Mouse (Mus musculus): ENCODE results near the gene Syne2. TPM values are rescaled to one million over a fixed set of nuclear protein-coding genes. Genes with fewer than 3 reads are reported as not detected.

Gene Syne2
- total RNA-seq, 2 experiments from 2014 or later: 33.4 to 40.0 TPM

GRCm38 (mm10) chr12:75859936-75860335, 42.0 kb downstream of the Syne2 start:
- DNase-seq: no peak
- intact Hi-C loops (cut with DNase I): no loop called here

GRCm38 (mm10) chr12:75860843-75861242, 42.9 kb downstream of the Syne2 start:
- intact Hi-C loops (cut with DNase I): no loop called here
- DNase-seq: no peak

GRCm38 (mm10) chr12:75865166-75865565, 47.2 kb downstream of the Syne2 start:
- no peak for DNase-seq
- intact Hi-C loops (cut with DNase I): no loop called here

GRCm38 (mm10) chr12:75866419-75867373, 48.8 kb downstream of the Syne2 start:
- intact Hi-C loops (cut with DNase I): no loop called here

GRCm38 (mm10) chr12:75873546-75874235, 55.8 kb downstream of the Syne2 start:
- intact Hi-C loops (cut with DNase I): no loop called here

More at GRCm38 (mm10) chr12:75866419-75867373, 48.8 kb downstream of the Syne2 start:
- no peak for DNase-seq

GRCm38 (mm10) chr12:75874287-75874994, 56.5 kb downstream of the Syne2 start:
- intact Hi-C loops (cut with DNase I): no loop called here
- DNase-seq: no peak

More at GRCm38 (mm10) chr12:75873546-75874235, 55.8 kb downstream of the Syne2 start:
- DNase-seq: no peak

GRCm38 (mm10) chr12:75879636-75880317, 61.8 kb downstream of the Syne2 start:
- intact Hi-C loops (cut with DNase I): no loop called here
- DNase-seq: no peak

GRCm38 (mm10) chr12:75881554-75881953, 63.6 kb downstream of the Syne2 start:
- intact Hi-C loops (cut with DNase I): no loop called here
- no peak for DNase-seq

- intact Hi-C loops (cut with DNase I): no loop called here
- no peak for DNase-seq
Observed at GRCm38 (mm10) chr12:75886161-75886560, 68.2 kb downstream of the Syne2 start.

- DNase-seq: no peak
- intact Hi-C loops (cut with DNase I): no loop called here
Observed at GRCm38 (mm10) chr12:75886946-75887345, 69.0 kb downstream of the Syne2 start.

GRCm38 (mm10) chr12:75888721-75889120, 70.8 kb downstream of the Syne2 start:
- DNase-seq: no peak
- intact Hi-C loops (cut with DNase I): no loop called here

- intact Hi-C loops (cut with DNase I): no loop called here
- DNase-seq: no peak
Observed at GRCm38 (mm10) chr12:75891206-75891605, 73.3 kb downstream of the Syne2 start.

GRCm38 (mm10) chr12:75893392-75893791, 75.5 kb downstream of the Syne2 start:
- intact Hi-C loops (cut with DNase I): loop anchor here (2.0 kb wide), 1 partner anchor 97 kb away; no protein-coding TSS in a partner anchor
- peak in 1 of 2 experiments; percentile 10 for DNase-seq

- DNase-seq: peak in 1 of 2 experiments; percentile 24
- intact Hi-C loops (cut with DNase I): no loop called here
Observed at GRCm38 (mm10) chr12:75894316-75894997, 76.5 kb downstream of the Syne2 start.

- no peak for DNase-seq
- intact Hi-C loops (cut with DNase I): no loop called here
Observed at GRCm38 (mm10) chr12:75894998-75895331, 77.0 kb downstream of the Syne2 start.

- intact Hi-C loops (cut with DNase I): no loop called here
- DNase-seq: no peak
Observed at GRCm38 (mm10) chr12:75897793-75898192, 79.9 kb downstream of the Syne2 start.

GRCm38 (mm10) chr12:75901721-75902120, 83.8 kb downstream of the Syne2 start:
- no peak for DNase-seq
- intact Hi-C loops (cut with DNase I): no loop called here

- DNase-seq: no peak
- intact Hi-C loops (cut with DNase I): no loop called here
Observed at GRCm38 (mm10) chr12:75904068-75904467, 86.1 kb downstream of the Syne2 start.

- no peak for DNase-seq
- intact Hi-C loops (cut with DNase I): no loop called here
Observed at GRCm38 (mm10) chr12:75905304-75905703, 87.4 kb downstream of the Syne2 start.

GRCm38 (mm10) chr12:75908466-75908865, 90.5 kb downstream of the Syne2 start:
- intact Hi-C loops (cut with DNase I): no loop called here
- no peak for DNase-seq

All from heart, postnatal 36 days (tissue).